Mouse (Mus musculus): ENCODE measurements around the gene Slc25a10. TPM values are rescaled to one million over a fixed set of nuclear protein-coding genes. Genes with fewer than 3 reads are reported as not detected.
"Not testable (repeated sequence)": the region's sequence is repeated elsewhere in the genome, so short reads cannot be mapped to it uniquely, and the experiment has no call there.

The Slc25a10 gene
- total RNA-seq, 2 experiments from 2014 or later: 19.6 to 20.0 TPM

DNA sequence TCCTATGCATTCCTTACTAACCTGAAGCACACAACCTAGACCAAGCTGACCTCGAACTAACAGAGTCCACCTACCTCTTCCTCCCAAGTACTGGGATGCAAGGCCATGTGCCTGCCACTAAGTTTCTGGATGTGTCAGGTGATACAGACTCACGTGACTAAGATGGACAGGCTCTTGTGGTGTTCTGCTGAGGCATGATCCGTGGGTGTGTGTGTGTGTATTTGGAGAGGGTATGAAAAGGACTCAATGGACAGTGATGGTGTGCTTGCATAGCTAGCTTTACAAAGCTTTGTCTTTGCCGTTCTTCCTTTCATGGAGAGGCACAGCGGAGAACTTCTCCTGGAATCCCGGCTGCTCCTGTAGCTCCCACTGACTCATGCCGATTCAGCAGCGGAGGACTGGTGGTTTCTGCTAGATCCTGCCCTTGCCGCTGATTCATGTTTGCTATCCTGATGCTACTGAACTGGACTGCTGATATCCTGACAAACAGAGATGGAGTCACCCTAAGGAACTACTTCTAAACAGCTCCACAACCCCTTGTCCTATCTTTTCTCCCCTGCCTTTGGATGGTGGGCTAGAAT, 16.7 kb downstream of the Slc25a10 start:
- no peak for DNase-seq (ENCODE audit: low spot score in 2 of 2)

DNA sequence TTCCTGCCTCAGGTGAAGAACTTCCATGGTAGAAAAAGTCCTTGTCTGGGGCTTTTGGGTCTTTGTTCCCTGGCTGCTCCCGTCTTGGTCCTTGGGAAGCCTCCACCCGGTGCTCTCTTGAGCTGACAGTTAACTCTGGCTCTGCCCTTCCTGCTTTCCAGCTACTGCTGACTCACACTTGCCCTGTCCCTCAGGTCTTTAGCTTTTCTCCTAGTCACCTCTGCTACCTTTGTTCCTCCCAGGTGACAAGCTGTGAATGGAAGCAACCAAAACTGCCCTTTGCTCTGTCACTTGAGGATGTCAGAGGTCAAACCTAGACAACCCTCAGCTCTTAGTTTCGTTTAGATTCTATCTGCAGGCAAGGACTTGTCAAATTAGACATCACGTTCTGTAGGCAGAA, 18.3 kb downstream of the Slc25a10 start:
- DNase-seq (ENCODE audit: low spot score in 2 of 2): no peak

DNA sequence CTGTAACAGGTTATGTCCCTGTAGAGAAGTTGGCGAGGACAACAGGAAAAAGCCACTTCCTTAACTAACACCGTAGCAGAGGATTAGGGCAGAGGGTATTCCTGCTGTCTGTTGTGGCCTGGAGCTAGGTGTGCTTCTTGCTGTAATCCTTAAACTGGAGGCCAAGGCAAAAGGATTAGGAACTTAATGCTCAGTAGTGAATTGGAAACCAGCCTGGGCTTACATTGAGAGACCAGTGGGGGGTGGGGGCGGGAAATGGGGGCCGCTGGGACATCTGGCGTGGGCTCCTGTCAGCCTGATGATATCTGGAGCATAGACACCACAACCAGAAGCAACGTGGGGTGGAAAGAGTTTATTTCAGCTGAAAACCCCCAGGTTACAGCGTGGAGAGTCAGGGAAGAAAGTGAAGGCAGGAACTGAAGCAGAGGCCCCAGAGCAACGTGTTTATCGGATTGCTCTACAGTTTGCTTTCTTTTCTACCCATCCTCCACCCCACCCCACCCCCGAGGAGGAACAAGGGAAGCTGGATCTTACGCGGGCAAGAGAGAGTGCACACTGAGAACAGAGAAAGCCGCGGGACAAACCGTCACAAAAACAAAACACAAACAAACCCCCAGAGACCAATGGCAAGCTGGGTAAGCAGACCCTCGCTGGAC, 18.9 kb downstream of the Slc25a10 start:
- no peak for DNase-seq (ENCODE audit: low spot score in 2 of 2)

DNA sequence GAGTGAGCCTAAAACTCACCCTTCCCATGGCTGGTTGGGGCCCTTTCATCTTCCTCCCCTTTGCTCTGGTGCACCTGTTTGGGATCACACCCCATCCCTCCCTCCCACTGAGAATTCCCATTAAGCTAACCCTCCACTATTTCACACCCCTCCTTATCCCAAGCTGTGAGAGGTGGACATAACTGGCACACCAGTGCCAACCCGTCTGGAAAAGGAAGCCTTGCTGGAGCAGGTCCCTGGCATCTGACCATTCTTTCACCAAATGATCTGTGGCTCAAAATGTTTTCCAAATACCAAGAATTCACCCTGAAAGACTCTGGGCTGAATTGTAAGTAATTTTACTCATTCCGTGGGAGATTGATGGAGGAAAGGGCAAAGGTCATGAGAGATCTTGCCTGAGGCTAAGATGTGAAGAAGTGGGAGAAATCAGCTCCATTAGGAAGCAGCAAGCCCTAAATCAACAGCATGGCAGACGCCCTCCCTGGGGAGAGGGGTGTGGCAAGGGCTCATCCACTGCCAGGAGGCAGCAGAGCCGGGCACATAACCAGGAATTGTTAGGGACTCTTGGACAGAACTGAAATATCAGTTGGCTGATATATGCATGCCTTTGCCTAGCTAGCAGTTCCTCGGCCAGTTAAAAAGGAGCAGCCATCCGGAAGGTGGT, 21.3 kb downstream of the Slc25a10 start:
- DNase-seq (ENCODE audit: low spot score in 2 of 2): no peak

GRCm38 (mm10) chr11:120514262-120514661, 22.6 kb downstream of the Slc25a10 start:
- DNase-seq (ENCODE audit: low spot score in 2 of 2): not testable (repeated sequence)

GRCm38 (mm10) chr11:120515611-120516010, 24.0 kb downstream of the Slc25a10 start:
- DNase-seq (ENCODE audit: low spot score in 2 of 2): peak; percentile 84 to 86

DNA sequence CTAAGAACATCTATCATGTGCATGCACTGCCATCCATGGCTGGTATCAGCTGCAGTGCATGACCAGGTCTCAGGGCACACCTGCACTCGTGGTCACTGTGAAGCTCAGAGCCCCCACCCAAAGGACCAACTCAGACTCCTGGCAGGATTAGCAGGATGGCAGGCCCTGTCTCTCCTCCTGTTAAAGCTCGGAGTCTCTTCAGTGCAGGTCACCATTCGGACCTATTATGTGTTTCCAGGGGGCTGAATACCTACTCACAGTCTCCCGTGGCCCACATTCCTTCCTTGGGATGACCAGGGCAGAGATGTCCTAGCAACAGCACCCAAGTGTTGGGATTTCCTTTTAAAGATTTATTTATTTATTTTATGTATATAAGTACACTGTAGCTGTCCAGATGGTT, 25.5 kb downstream of the Slc25a10 start:
- DNase-seq (ENCODE audit: low spot score in 2 of 2): no peak

- peak in 1 of 2 experiments; percentile 14 for DNase-seq (ENCODE audit: low spot score in 2 of 2)
Observed at GRCm38 (mm10) chr11:120518027-120518426, 26.4 kb downstream of the Slc25a10 start.

GRCm38 (mm10) chr11:120518558-120518957, 26.9 kb downstream of the Slc25a10 start:
- no peak for DNase-seq (ENCODE audit: low spot score in 2 of 2)

- DNase-seq (ENCODE audit: low spot score in 2 of 2): peak in 1 of 2 experiments; percentile 43
Observed at GRCm38 (mm10) chr11:120519738-120520137, 28.1 kb downstream of the Slc25a10 start.

GRCm38 (mm10) chr11:120520498-120520897, 28.9 kb downstream of the Slc25a10 start:
- DNase-seq (ENCODE audit: low spot score in 2 of 2): no peak

- peak in 1 of 2 experiments; percentile 21 for DNase-seq (ENCODE audit: low spot score in 2 of 2)
Observed at GRCm38 (mm10) chr11:120520967-120521540, 29.4 kb downstream of the Slc25a10 start.

GRCm38 (mm10) chr11:120522581-120522980, 30.9 kb downstream of the Slc25a10 start:
- no peak for DNase-seq (ENCODE audit: low spot score in 2 of 2)

GRCm38 (mm10) chr11:120525959-120526358, 34.3 kb downstream of the Slc25a10 start:
- DNase-seq (ENCODE audit: low spot score in 2 of 2): no peak

GRCm38 (mm10) chr11:120527690-120528354, 36.2 kb downstream of the Slc25a10 start:
- no peak for DNase-seq (ENCODE audit: low spot score in 2 of 2)

DNA sequence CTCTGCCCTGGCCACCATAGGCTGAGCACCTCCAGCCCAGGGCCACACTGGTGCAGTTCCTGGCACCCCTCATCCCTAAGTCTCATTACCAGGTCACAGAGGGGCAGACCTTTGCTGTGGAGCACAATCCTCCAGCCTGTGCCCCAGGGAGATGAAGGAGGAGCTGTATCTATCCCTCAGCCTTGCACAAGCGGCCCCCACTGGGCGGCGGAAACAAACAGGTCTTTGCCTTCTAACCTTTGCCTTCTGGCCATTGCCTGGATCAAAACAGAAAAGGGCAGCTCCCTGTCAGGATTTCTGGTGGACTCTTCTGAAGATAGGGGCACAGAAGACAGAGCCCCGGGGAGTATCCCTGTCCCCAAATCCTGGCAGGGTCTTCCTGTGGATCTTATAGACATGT, 37.3 kb downstream of the Slc25a10 start:
- DNase-seq (ENCODE audit: low spot score in 2 of 2): no peak

DNA sequence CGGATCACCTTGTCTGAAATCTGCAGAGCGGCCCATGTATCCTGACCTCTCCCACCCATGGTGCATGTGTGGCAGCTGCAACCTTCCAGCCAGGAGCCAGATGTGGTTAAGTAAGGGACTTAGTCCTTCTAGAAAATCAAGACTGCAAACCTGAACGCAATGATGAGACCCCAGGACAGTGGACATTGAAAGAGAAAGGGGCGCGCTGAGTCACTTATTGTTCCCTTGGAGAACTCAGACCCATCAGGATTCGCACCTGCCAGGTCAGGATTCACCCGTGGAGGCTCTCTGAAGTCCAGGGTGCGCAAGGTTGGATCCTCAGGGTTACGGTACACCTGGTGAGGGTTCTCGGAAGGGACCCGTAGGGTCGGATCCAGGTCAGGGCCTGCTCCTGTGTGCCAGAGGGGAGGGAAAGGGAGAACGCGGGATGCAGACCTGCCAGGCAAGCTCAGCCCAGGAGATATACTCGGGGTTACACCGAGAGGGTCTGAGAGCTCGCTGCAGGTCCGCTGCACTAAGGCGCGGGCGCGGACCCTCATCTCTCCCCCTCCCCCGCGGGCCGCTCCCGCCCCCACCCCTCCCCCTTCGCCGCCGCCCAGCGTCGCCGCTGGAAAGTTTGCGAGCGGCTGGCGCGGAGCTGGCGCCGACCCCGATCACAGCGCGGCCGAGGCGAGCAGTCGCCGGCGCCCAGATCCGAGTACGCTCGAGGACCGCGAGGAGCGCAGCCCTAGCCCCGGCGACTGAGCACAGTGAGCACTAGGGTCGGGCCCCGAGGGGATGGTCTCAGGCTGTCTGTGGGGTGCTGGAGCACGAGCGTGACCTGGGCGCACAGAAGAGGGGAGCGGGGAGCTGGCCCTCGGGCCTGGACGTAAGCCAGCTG, 38.7 kb downstream of the Slc25a10 start, which contains the start of gene Gcgr:
TSS of gene Gcgr (plus strand) at position 615 of the 880 bp plus-strand sequence.
- peak in 1 of 2 experiments; percentile 47 for DNase-seq (ENCODE audit: low spot score in 2 of 2)

- DNase-seq (ENCODE audit: low spot score in 2 of 2): no peak
Observed at GRCm38 (mm10) chr11:120531646-120532045, 40.0 kb downstream of the Slc25a10 start.

DNA sequence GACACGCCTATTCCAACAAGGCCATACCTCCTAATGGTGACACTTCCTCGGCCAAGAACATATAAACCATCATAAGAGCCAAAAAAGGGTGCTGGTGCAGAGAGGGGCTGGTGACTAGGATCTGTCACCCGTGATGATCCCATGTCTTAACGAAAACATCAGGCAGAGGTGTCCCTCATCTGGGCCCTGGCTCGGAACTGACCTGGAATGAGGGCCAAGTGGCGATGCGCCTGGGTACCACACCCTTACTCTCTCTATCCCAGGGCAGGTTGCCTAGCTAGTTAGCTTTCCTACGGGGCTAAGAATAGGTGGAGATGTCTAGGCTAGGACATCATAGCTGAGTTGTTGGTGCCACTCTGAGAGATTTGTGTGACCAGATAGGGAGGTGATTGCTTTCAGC, 42.5 kb downstream of the Slc25a10 start:
- no peak for DNase-seq (ENCODE audit: low spot score in 2 of 2)

GRCm38 (mm10) chr11:120535145-120535544, 43.5 kb downstream of the Slc25a10 start:
- no peak for DNase-seq (ENCODE audit: low spot score in 2 of 2)

All from gastrocnemius, postnatal 4 days (tissue).